Mouse (Mus musculus): ENCODE measurements around the gene Ccdc183.
A peak's percentile ranks its signal among the peaks of the same experiment; 100 is the strongest.

Ccdc183 gene

DNA sequence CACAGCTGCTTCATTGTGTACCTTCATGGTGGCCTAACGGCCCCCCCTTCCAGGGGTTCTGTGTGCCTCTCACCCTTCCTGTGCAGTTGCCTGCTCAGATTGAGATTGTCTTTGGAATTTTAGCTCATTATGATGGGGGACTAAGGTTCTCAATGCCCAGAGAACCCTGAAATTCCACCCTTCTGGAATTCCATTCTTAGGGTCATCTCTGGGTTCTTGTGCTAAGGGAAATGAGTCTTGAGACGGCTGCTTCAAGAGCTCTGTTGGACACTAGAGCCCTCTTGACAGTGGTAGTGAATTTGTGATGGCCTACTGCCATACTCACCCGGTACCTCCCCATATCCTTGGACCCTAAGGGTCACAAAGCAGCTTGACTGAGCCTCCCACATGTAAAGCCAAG lies at the start of gene Ccdc183:
Gene Ccdc183 (minus strand): TSS at position 101 of the 400 bp plus-strand sequence.
- DNase-seq (ENCODE audit: low read depth, low spot score) = no peak

DNA sequence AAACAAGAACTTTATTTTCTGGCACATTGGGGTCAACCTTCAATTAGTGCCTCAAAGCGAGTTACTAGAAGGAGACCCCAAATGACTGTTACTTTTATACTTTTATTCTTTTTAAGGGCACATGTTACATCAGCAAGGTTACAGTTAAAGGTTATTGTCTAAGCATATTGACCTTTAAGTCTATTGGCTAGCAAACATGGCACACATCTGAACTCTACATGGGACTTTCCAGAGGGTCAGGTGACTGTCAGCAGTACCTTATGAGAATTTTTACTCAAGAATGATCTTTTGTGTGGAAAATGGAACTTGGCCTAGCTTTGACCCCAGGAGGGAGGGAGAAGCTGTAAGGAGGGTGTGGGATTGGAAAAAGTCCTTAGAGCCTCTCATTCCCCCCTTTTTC lies 49.0 kb upstream of the Ccdc183 start:
- no peak for DNase-seq (ENCODE audit: low read depth, low spot score)

DNA sequence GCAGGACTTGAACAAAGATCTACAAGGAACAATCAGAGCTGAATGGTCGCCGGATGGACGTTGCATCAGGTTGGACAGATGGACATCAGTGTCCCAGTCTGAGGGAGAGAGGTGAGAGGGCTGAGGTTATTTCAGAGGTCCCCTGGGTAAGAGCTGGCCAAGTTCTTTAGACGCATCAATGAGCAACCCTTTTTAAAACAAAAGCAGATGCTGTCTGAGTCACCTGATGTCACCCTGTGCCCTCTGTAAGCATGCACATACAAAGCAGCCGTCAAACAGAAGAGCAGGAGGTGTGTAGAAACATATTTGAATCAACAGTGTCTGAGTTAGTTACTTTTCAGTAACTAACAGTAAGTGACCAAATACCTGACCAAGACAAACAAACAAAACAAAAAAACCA lies 46.6 kb upstream of the Ccdc183 start:
- DNase-seq (ENCODE audit: low read depth, low spot score) = no peak

DNA sequence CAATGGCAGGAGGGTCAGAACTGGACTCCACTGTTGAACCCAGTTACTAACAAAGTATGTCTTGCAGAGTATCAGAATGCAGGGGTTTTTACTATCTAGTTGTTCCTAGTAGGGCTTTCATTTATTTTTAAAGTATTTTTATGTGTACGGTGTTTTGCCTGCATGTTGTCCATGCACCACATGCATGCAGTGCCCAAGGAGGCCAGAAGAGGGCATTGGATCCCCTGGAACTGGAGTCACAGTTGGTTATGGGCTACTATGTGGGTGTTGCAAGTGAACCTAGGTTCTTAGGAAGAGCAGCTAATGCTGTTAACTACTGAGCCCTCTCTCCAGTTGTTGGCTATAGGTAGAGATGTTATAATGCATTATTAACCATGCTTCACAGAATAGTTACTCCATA lies 46.0 kb upstream of the Ccdc183 start:
- peak; percentile 32 for DNase-seq (ENCODE audit: low read depth, low spot score)

DNA sequence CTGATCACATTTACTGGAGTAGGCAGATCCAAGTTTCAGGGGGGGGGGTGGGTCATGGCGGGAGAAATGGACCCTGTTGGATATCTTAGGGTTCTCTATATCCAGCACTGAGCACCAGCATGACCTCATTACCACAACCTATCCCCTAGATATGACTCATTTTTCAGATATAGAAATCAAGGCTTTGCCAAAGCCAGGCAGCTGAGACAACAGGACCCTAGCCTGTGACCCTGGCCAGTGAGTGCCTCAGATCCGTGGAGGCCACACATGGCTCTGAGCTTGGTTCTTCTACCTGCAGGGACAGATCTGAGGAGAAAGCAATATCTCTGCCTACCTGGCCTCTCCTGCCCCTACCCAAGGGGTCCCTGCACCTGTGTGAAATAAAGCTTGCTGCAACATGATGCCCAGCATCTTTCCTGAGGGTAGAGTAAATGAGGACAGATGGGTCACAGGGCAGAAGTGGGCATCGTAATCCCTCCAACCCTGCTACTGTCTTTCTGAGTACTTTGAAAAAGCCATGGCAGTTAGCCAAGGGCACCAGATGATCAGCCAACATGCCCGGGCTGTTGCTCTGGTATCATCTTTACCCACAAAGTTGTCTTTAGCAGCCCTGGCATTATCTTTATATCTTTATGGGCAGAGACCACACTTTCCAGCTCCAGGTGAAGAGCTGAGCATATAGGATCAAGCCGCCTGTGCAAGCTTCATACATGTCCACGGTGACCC lies 43.9 kb upstream of the Ccdc183 start:
- DNase-seq (ENCODE audit: low read depth, low spot score) = no peak

DNA sequence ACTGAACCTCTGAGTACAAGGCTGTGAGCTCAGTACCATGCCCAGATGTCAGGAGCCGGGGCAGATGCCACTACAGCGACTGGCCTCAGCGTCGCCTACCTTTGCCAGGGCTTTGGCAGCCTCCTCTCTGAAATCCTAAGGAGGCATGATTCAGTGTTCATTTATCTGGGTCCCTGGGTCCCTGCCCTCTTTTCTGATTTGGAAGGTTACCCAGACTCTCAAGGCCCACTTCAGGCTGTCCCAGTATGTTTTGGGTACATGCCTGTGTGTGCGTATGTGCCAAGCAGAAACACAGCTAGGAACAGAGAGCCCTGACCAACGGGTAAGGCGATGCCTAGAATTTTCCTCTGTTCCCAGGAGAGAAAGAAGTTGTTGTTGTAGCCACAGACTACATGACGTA lies 42.8 kb upstream of the Ccdc183 start:
- DNase-seq (ENCODE audit: low read depth, low spot score) = no peak

DNA sequence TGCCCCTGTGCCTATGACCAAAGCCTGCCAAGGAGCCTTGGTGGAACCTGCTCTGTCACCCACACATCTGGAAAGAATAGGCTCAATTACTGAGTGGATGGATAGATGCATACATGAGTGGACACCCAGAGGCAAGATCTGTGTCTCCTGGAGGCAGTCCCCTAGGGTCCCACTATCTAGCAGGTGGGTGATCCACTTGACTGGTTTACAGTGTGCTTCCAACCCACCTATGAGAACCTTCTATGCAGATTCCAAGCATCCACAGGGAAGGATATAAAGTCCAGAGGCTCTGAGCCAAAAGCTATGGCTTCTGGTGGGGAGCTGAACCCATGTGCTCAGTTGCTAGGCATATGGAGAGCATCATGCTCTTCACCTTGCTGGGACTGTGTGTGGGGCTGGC lies 40.2 kb upstream of the Ccdc183 start, which contains the start of gene Lcn5:
Gene Lcn5 (plus strand): TSS at position 301 of the 400 bp plus-strand sequence.
- DNase-seq (ENCODE audit: low read depth, low spot score) = no peak

DNA sequence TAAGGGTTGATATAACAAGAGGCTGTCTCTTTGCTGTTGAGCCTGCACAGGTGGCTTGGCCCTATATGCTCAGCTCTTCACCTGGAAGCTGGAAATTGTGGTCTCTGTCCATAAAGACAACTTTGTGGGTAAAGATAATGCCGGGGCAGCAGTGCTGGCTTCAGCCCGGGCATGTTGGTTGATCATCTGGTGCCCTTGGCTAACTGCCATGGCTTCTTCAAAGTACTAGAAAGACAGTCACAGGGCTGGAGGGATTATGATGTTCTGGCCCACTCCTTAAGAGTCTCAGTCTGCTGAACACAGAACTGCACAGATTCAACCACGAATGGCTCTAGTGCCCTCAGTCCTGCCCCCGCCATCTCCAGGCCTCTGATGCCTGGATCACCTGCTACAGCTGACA lies 39.8 kb upstream of the Ccdc183 start:
- DNase-seq (ENCODE audit: low read depth, low spot score) = no peak

DNA sequence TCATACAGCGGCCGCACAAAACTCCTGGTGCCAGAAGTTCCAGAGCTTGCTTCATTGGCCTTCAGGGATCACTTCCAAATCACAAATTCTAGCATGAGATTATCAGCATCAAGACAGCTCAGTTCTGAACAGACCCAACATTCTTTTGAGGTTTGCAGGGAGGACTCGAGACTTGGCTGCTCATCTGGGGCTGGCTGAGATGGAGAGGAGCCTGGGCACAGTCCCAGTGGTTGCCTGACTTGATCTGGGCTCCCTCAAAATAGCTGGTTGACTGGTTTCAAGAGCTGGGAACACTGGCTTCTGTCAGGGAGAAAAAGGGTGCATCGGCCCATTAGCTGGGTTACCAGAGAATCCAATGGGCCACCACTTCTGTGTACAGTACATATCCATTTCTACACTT lies 39.2 kb upstream of the Ccdc183 start:
- DNase-seq (ENCODE audit: low read depth, low spot score) = no peak

DNA sequence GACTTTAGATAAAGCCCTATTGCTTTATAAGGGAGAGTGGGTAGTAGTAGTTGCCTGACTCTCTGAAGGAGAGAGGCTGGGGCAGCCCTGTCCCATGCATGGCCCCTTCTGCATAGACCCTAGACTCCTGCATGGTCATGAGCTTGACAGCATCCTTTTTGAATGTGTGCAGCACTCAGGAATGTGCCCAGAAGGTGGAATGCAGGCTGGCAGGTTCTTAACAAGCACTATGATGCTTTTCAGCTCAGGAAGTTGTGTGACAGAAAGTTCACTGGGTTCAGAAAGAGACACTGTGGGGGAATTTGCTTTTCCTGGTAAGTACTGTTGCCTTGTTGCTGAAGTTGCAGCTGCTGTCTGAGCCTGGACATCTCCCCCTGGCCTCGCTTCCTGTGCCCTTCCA lies 37.0 kb upstream of the Ccdc183 start:
- DNase-seq (ENCODE audit: low read depth, low spot score) = peak; percentile 5

DNA sequence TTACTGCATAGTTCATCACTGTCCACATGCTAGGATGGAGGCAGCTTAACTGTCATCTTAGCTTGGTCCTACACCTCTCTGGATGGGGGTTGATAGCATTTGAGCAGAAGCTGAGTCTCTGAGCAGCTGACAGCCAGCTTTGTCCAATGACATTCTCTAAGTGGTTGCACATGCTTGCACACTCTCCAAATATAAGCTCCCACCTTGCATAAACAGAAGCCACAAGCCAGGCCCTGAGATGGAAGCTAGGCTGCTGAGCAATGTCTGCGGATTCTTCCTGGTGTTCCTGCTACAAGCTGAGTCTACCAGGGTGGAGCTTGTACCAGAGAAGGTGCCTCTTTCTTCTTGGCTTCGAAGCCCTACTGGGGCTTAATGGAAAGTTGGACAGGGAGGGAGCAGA lies 35.4 kb upstream of the Ccdc183 start, which contains the start of gene Lcn8:
Gene Lcn8 (plus strand): TSS at position 219 of the 400 bp plus-strand sequence.
- no peak for DNase-seq (ENCODE audit: low read depth, low spot score)

DNA sequence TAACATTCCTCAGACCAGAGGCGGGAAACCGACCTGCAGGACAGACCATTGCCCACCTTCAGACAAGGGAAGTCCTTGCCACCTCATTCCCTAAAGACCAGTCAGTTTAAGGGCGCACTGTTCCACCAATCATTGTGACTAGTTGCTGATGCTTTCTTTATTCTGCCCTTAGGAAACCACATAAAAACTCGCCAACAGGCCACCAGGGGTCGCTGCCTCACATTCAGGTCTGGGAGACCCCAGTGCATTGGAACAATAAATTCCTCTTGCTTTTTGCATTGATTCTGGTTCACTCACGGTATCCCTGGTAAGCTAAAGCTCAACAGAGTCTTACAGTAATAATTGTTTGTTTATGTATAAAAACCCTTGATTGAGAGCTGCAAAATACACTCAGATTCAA lies 22.4 kb upstream of the Ccdc183 start:
- peak; percentile 57 for DNase-seq (ENCODE audit: low read depth, low spot score)

DNA sequence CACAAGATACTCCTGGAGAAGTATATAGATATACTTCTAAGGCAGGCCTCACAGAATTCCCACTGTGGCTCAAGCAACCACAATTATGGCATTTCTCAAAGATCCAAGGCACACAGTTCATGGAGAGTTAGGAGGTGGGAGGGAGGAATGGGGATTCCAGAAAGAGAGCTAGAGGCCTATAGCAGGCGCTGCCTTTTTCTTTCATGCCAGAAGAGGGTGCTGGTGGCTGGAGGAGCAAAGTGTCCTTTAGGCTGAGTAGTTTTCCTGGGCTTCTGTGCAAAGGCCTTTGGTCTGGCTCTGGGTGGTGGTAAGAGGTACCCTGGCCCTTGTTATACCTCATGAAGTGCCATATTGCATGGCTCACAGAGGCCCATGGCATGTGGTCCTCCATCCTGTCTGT lies 16.6 kb upstream of the Ccdc183 start:
- DNase-seq (ENCODE audit: low read depth, low spot score) = no peak

DNA sequence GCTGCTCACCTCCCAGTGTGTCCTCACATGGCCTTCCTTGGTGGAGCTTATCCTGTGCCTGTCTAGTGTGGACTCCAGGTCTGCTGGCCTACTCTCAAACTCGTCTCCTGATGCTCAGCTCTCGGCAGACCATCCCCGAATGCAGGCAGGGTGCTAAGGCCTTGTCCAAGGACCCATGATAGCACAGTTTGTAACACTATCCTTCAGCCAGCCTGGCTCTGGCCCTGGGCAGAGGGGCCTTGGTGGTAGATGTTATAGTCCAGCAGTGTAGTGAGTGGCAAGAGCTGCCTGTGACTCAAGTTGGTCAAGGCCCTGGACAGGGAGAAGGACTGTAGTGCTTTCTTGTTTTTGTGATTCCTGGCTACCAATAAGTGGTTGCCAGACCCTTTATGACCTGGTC lies 16.1 kb upstream of the Ccdc183 start:
- no peak for DNase-seq (ENCODE audit: low read depth, low spot score)

DNA sequence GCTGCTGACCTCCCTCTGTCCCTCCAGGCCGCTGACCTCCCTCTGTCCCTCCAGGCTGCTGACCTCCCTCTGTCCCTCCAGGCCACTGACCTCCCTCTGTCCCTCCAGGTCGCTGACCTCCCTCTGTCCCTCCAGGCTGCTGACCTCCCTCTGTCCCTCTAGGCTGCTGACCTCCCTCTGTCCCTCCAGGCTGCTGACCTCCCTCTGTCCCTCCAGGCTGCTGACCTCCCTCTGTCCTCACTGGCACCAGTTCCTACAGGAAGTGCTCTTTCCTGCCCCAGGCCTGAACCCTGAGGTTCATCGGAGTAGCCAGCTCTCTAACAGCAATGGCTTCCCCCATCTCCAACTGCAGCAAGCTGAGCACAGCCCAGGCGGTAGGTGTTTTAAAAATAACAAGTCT lies 11.3 kb upstream of the Ccdc183 start:
- no peak for DNase-seq (ENCODE audit: low read depth, low spot score)

DNA sequence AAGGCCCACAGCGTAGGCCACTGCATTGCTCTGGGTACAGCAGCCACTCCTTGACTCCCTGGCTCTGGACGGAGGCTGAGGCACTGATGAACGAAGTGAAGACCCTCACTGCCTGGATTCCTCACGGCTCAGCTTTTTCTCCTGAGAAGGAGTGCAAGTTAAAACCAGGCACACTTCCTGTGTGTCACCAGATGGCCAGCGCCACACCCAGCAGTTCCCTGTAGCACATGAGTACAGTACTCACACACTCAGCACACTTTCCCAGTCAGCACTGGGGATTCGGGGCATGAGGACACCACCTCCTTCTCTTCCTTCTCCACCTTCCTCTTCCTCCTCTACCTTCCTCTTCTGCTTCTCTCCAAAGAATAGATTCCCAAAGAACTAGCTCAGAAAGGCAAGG lies 10.3 kb upstream of the Ccdc183 start, which contains the start of gene Fcna:
Gene Fcna (minus strand): TSS at position 220 of the 400 bp plus-strand sequence.
- DNase-seq (ENCODE audit: low read depth, low spot score) = no peak

DNA sequence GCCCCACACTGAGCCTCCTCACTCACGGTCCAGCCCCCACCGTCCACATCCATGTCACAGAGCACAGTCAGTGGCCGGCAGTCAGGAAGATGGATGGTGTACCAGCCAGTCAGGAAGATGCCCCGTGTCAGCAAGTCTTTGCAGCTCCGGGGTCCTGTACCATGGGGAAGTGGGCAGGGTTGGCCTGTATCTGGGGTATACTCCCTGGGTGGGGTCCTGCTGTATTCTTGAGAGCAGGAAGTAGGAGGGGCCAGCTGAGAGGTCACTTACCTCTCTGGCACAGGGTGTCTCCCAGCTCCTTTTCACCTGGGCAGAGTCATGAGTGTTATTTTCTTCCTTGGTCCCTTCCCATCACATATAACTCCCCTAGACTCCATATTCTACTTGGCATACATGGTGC lies 8.5 kb upstream of the Ccdc183 start:
- DNase-seq (ENCODE audit: low read depth, low spot score) = no peak

DNA sequence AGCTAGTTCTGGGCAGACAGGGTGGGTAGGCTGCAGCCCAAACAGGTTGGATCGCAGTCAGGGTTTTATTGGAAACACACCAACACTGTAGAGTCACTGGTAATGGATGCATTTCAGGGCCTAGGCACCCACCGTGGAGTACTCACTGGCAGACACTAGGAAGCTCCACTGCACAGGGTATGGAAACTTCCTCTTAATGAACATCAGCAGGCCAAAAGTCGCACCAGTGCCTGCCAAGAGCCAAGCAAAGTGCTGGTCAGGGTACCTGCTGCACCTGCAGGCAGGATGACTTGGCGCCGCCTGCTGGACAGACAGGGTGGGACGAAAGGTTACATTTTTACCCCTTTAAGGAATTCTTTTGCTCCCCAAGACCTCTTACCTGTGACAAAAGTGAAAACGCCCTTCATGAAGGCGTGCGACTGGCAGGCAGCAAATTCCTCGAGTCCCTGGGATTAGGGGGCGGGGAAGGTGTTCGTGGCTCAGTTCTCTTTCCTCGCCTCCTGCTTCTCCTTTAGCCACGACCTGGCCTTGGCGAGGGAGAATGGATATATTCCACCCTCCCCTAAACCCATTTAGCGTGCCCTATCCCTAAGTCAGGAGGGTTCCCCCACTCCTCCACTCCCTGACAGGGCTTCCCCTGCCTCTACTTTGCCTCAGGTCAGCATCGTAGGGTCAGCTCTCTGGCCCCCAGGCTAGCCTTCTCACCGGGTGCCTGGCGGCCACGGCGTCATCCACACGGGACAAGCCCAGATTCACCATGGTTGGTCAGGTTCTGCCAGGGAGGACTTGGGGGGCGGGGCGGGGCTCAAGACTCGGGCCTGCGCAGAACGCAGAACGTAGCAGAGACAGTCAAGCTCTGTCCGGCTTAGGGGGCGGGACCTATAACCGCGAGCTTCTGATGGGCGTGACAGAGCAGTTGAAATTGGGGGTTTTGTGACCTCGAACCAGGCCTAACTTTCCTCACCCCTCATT lies 4.0 kb upstream of the Ccdc183 start, which contains the start of gene Tmem141:
Gene Tmem141 (minus strand): TSS at position 777 of the 972 bp plus-strand sequence.
- peak; percentile 77 for DNase-seq (ENCODE audit: low read depth, low spot score)

DNA sequence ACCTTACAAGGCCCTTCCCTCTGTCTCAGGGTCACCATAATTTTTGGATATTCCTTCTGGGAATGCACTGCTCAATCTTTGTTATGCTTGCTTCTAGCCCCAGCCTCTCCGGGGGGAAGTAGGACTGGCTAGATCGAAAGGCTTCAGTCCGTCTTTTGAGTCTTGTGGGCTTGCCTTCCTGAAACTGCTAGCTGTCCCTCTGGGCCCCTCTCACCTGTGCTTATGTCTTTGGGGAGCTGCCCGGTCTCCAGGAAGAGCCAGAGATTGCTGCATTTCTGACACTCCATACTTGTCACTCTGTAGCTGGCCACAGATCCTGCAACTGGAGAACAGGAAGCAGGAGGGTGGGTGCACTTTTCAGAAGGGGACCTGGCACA lies 3.4 kb upstream of the Ccdc183 start:
- no peak for DNase-seq (ENCODE audit: low read depth, low spot score)

DNA sequence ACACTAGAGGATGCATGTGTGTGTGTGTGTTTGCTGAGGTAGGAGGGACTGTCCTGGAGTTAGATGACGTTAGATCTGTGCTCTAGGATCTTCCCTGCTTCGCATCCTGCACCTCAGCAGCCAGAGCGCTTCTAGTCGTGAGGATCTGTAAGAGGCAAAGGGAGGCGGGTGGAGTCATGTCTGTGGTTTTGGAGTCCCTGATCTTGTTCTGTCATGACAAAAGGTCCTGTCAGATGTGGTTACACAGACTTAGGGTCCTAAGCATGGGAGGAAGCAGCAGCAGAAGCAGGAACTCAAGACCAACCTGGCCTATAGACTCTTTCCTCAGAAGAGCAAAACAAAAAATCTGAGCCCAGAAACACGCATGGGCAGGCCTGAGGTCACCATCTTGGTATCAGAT lies 2.9 kb upstream of the Ccdc183 start:
- no peak for DNase-seq (ENCODE audit: low read depth, low spot score)

DNA sequence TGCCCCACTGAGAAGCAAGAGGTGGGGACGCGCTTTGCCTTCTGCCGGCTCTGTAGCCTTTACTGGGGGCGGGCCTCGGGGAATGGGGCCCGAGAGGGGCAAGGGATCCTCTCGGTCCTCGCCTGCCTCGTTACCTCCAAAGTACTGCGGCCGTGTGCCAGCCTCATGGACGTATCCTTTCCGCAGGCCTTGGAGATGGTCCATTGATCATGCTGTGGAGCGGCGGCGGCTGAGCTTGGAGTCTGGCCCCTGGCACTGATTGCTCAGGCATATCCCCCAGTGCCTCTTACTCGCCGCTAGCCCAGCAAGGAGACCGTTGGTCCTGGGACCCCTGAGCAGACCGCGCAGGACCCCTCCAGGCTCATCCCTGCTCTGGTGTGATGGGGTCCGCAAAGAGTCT lies 1.1 kb downstream of the Ccdc183 start:
- no peak for DNase-seq (ENCODE audit: low read depth, low spot score)

DNA sequence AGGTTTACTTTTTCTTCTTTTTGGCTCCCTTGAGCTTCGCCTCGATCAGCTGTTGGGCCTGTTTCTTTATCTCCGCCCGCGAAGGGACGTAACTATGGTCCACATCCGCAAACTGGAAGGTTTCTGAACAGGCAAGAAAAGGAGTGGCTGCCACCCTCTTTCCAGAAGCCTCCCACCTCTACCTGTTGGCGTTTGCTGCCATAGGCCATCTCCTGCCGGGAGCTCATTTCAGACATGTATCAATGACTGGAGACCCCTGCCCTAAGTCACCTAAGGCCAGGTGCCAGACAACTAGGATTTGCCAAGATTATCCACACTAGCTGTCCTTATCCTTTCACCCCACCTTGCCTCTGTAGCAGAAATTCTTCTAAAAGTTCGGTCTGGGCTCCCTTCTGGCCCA lies 8.8 kb downstream of the Ccdc183 start:
- DNase-seq (ENCODE audit: low read depth, low spot score) = no peak
